Mouse (Mus musculus): Measurements from ENCODE around the gene Npepps. TPM values are rescaled to one million over a fixed set of nuclear protein-coding genes. Genes with fewer than 3 reads are reported as not detected.

Npepps gene
- polyA plus RNA-seq, 1 experiment, result 31.5 TPM

DNA sequence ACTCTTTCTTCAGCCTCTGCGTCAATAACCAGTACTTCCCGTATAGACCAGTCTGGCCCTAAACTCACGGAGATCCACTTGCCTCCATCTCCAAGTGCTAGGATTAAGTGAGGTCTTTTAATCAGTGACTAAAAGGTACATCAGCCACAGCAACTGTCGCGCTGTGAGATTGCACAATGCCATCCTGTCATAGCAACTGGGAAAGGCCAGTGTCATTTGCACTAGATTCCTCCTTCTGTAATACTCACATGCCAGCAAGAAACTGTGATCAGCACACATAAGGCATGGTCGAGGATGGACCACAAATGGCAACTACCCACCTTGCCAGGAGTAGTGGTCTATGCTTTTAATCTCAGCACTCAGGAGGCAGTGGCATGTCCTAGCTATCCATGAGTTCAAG is 80.9 kb downstream of the Npepps start:
- TF ChIP-seq GATA1 (IDR thresholded peaks at IDR 0.05; ENCODE audit: low read length), result no peak

DNA sequence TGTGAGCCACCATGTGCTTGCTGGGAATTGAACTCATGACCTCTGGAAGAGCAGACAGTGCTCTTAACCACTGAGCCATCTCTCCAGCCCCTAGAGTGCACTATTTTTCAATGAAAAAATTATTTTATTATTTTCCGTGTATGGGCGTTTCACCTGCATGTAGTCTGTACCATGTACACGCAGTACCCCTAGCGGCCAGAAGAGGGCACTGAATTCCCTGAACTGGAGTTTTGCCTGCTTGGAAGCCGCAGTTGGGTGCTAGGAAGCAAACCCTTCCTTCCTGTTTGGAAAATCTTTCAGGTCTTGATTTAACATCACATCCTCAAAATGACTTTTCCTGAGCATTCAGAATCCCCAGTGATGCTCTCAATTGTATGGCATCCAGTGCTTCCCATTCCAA is 81.8 kb downstream of the Npepps start:
- no peak for TF ChIP-seq GATA1 (IDR thresholded peaks at IDR 0.05; ENCODE audit: low read length)

DNA sequence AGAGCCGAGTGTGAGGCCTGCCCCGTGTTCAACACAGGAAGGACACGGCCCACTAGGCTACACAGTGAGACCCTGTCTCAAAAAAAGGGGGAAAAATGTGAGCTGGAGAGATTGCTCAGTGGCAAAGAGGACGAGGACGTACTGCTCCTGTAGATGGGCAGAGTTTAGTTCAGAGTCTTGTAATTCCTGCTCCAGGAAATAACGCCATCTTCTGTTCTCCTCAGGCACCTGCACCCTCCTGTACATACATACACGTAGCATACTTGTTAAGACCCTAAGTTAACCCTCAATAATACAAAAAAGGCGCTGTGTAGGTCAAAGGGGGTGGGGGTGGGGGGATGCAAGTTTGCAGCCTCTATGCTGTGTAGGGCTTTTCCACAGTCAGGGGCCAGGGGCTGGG is 83.4 kb downstream of the Npepps start:
- TF ChIP-seq GATA1 (IDR thresholded peaks at IDR 0.05; ENCODE audit: low read length), result no peak

GRCm38 (mm10) chr11:97196541-97196940 is 83.9 kb downstream of the Npepps start:
- TF ChIP-seq GATA1 (IDR thresholded peaks at IDR 0.05; ENCODE audit: low read length), result no peak

GRCm38 (mm10) chr11:97192621-97192951 is 87.9 kb downstream of the Npepps start:
- no peak for TF ChIP-seq GATA1 (IDR thresholded peaks at IDR 0.05; ENCODE audit: low read length)

DNA sequence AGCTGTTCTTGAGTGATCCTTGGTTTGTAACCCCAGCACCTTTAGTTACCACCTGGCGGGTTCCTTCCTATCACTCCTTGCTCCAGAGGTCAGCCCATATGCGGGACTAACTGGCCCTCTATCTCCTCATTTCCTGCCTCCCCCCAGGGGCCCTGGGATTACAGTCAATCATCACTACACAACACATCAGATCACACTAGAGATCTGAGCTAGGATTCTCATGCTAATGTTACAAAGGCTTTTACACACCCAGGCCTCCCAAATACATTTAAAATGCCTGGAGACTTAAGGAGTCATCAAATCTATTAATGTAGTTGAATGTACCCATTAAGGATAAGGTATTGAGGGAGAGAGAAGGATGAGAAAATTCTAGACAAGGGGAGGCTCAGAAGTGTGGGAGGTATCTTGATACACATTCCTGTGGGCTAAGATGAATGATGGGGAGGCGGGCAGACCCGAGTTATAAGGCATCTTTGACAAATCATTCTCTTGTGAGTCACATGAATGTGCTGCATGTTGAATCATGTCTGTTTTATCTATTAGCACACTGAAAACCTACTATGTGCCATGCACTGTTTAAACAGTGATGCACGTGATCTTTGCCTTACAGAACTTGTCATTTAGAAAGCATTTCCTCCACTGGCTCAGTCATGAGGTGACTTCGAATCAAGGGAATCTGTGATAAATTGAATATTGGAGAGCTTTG is 88.4 kb downstream of the Npepps start:
- no peak for TF ChIP-seq GATA1 (IDR thresholded peaks at IDR 0.05; ENCODE audit: low read length)

DNA sequence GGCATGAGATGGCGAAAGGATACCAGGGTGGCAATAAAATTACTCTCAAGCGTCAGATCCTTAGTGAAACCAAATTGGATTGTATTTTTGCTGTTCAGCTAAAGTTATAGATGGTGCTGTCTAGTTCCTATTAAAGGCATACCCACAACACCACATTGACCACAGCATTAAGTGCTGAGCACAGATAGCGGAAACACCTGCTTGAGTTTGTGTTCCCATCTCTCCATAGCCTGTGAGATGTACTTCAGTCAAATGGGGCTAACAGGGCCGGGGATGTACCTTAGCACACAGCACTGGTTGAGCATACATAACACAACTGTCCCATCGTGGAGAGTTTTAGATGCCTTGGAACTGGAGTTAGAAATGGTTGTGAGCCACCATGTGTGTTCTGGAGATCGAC is 89.4 kb downstream of the Npepps start:
- TF ChIP-seq GATA1 (IDR thresholded peaks at IDR 0.05; ENCODE audit: low read length), result no peak

DNA sequence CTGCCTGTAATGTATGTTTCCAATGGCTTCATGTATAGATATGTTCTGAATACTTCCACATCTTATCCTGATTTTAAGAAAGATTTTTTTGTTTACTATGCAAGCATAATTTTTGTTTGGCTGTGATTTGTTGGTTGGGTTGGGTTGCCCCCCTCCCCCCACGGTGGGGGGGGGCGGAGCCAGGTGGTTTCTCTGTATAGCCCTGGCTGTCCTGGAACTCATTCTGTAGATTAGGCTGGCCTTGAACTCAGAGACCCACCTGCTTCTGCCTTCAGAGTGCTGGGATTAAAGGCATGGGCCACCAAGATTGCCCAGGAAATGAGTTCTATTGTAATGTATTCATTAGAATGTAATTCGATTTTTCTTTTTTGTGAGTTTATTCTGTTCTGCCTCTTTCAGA is 91.2 kb downstream of the Npepps start:
- TF ChIP-seq GATA1 (IDR thresholded peaks at IDR 0.05; ENCODE audit: low read length), result no peak

DNA sequence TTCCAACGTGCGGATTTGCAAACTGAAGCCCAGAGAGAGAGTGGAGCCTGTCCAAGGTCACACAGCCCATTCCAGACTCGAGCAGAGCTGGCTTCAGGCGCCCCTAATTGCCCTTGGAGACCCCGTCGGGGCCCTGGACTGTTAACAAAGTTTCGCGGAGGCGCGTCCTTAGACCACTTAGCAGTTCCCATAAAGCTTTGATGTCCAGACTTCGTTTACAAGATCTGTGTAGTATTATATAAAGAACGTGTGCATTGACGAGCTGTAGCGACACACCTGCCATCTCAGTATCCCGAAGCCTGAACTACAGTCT is 91.8 kb downstream of the Npepps start:
- TF ChIP-seq GATA1 (IDR thresholded peaks at IDR 0.05; ENCODE audit: low read length), result no peak

- no peak for TF ChIP-seq GATA1 (IDR thresholded peaks at IDR 0.05; ENCODE audit: low read length)
These were observed 92.4 kb downstream of the Npepps start, which contains the start of gene Kpnb1 for GRCm38 (mm10) chr11:97187764-97188642. TSS of gene Kpnb1 (minus strand) at chr11:97187881.

GRCm38 (mm10) chr11:97186947-97187763 is 93.3 kb downstream of the Npepps start:
- TF ChIP-seq GATA1 (IDR thresholded peaks at IDR 0.05; ENCODE audit: low read length), result no peak

DNA sequence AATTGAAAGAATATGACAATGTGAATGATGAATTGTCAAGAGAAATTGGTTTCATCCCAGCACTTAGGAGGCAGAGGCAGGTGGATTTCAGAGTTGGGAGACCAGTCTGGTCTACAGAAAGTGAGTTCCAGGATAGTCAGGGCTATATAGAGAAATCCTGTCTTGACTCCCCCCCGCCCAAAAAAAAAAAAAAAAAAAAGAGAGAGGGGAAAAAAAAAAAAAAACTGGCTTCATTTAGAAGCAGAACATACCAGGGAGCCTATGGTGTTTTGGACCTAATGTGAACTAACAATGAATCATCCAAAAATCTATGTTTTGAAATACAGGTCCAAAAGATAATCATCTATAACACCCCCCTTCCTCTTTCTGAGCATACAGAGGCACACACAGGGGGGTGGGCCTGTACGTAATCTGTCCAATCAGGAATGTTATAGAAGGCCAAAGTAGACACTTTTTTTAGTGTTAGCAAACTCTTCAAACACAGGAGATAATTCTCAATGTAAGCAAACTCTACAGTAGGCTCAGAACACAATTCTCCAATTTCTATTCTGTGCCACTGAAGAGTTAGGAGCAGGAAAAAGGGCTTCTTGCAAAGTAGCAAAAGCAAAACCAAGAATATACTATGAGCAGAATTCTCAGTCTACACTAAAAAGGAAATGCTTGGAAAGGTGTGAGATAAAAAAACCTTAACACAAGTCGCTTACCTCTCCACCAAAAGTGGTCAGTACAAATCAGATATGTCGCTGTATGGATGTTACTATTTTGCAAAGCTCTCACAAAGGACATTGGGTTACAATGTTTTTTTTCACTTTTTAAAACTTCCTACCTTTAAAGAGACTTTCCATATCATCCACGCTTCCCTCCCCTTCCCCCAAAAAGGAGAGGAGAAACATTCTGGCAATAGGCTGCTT is 94.5 kb downstream of the Npepps start:
- TF ChIP-seq GATA1 (IDR thresholded peaks at IDR 0.05; ENCODE audit: low read length), result no peak

GRCm38 (mm10) chr11:97184875-97185274 is 95.6 kb downstream of the Npepps start:
- TF ChIP-seq GATA1 (IDR thresholded peaks at IDR 0.05; ENCODE audit: low read length), result no peak

GRCm38 (mm10) chr11:97182446-97182845 is 98.0 kb downstream of the Npepps start:
- TF ChIP-seq GATA1 (IDR thresholded peaks at IDR 0.05; ENCODE audit: low read length), result no peak

DNA sequence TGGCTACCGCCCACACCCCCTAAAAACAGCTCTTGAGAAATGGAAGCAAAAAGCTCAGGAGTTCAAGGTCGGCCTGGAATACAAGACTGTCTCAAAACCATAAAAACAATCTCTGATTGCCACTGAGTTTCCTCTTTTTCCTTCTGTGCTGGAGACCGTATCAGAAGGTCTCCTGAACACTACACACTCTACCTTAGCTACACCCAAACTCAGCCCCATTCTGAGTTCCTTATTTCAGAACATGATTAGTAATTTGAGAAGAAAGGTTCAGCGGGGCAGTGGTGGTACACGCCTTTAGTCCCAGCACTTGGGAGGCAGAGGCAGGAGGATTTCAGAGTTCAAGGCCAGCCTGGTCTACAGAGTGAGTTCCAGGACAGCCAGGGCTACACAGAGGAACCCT is 99.4 kb downstream of the Npepps start:
- no peak for TF ChIP-seq GATA1 (IDR thresholded peaks at IDR 0.05; ENCODE audit: low read length)

Measured in G1E-ER4 (cell line).